Mouse (Mus musculus) central nervous system, embryonic 11.5 days (tissue): ENCODE measurements around the gene Tmem181a. TPM values are rescaled to one million over a fixed set of nuclear protein-coding genes. Genes with fewer than 3 reads are reported as not detected.

Experiments used
- polyA plus RNA-seq: library from polyadenylated mRNA; depleted of rRNA; stranded (reverse); fragments of >200 nt; gene quantifications from 2 replicates; pipeline ENCODE4 v1.2.3, GENCODE M21; 2012; rRNA removed

Gene Tmem181a
- 24.1 and 25.7 TPM in 2 replicates for polyA plus RNA-seq

GRCm38 (mm10) chr17:6256400-6257069, at the start of gene Tmem181a:
TSS of gene Tmem181a (plus strand) at chr17:6256860.

DNA sequence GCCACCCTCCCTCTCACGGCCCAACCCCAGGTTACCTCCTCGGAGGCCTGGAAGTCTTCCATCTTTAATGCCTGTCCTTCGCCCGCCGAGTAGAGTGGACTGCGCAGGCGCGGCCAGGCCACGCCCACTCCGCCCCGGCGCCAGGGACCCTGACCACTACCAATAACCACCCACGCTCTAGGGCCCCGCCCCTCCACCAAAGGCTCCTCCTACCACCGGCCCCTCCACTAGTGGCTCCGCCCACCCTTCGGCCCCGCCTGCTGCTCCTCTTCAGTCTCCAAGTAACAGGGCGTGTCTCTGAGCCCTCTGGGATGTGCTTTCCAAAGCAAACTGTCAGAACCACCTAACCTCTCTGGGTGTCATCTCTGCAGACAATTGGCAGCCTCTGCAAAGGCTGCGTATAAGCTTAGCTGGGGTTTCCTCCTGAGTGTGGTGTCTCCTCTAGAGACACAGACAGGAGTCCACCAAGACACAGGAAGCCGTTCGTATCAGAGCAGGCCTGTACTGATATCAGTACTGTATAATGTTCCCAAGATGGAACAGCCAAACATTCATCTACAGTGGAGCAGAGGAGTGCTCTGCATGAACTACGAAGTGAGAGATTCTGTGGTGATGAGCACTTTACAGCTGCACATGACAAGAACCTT, 60.8 kb downstream of the Tmem181a start, which contains the start of gene Dynlt1a:
Gene Dynlt1a (minus strand): TSS at position 162 of the 647 bp plus-strand sequence.

Other genes starting within 250 kb of the Tmem181a start
- 9.5 and 16.8 TPM in 2 replicates for gene Serac1, start 177.1 kb upstream of the Tmem181a start, polyA plus RNA-seq
- 98.1 and 111 TPM in 2 replicates for gene Gtf2h5, start 177.1 kb upstream of the Tmem181a start, polyA plus RNA-seq
- 82.2 and 84.9 TPM in 2 replicates for gene Tulp4, start 150.4 kb upstream of the Tmem181a start, polyA plus RNA-seq
- gene Dynlt1a, start 60.6 kb downstream of the Tmem181a start, polyA plus RNA-seq, result 24.6 and 34.5 TPM in 2 replicates
- gene Dynlt1b, start 173.3 kb downstream of the Tmem181a start, polyA plus RNA-seq, result 281 and 648 TPM in 2 replicates